Mouse (Mus musculus) frontal cortex, adult (tissue): ENCODE data around the gene Myo10.

Experiments used
- ATAC-seq: cut with Nextera tagmentation; 2 replicates; pipeline ENCODE4 v1.9.2; 2017; ENCODE audit warnings: mild to moderate bottlenecking, moderate library complexity, mixed read lengths; ENCODE audit not compliant: low TSS enrichment

Gene Myo10

GRCm38 (mm10) chr15:25797888-25798287, 175.6 kb downstream of the Myo10 start:
- no peak for ATAC-seq

GRCm38 (mm10) chr15:25801726-25802125, 179.4 kb downstream of the Myo10 start:
- ATAC-seq = no peak

DNA sequence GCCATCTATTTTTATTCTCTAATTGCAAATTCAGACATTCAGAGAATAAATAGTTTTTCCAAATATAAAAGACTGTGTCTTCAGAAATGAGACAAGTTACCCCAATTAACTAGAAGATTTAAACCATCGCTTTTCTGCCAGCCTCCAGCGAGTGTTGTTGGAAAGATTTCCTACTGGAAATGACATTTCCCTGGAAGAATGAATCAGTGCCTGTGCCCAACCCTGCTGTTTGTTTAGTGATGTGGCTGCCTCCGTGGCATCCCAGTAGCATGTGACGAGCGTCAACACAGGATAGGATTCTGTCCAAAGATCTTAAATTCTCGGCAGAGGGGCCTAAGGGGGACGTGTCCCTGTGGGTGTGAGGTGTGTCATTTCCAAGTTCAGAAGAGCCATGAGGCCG, 179.9 kb downstream of the Myo10 start:
- ATAC-seq = peak; percentile 61

GRCm38 (mm10) chr15:25803111-25803510, 180.8 kb downstream of the Myo10 start:
- no peak for ATAC-seq

GRCm38 (mm10) chr15:25805336-25806110, 183.2 kb downstream of the Myo10 start:
- peak; percentile 76 for ATAC-seq

DNA sequence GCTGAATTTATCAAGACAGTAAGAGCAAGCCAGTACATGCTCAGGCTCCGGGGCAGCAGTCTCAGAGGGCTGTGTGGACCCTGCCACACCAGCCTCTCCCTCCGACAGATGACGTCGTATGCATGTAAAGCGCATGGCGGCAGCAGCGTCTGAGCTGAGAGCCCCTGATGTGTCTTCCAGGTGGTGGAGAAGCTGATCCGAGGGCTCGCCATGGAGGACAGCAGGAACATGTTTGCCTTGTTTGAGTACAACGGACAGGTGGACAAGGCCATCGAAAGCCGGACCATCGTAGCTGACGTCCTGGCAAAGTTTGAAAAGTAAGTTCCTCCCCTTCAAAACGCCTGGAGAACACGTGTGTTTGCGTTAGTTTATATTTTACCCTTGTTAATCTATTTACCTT, 184.0 kb downstream of the Myo10 start:
- ATAC-seq = no peak

GRCm38 (mm10) chr15:25806878-25807277, 184.6 kb downstream of the Myo10 start:
- ATAC-seq = no peak

GRCm38 (mm10) chr15:25808677-25809460, 186.5 kb downstream of the Myo10 start:
- ATAC-seq = no peak

- no peak for ATAC-seq
Observed at GRCm38 (mm10) chr15:25809669-25810068, 187.3 kb downstream of the Myo10 start.

GRCm38 (mm10) chr15:25811834-25812250, 189.5 kb downstream of the Myo10 start:
- peak; percentile 62 for ATAC-seq

GRCm38 (mm10) chr15:25812479-25812878, 190.2 kb downstream of the Myo10 start:
- no peak for ATAC-seq

DNA sequence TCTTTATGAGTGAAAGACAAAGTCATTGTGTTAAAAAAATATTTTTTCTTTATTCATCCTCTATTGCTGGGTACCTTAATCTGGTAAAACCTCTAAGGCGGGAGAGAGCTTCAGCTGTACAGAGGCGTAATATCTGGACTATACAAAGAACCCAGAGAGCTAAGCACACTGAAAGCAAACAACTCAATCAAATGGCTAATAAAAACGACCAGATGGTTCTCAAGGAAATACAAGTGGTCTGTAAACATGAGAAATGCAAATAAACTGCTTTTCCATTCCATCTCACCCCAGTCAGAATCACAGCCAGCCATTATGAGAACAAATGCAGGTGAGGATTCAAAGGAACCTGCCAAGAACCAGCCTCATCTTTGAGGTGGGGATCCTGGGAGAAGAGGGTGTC, 192.2 kb downstream of the Myo10 start:
- ATAC-seq = no peak

- no peak for ATAC-seq
Observed at GRCm38 (mm10) chr15:25817191-25817590, 194.9 kb downstream of the Myo10 start.

DNA sequence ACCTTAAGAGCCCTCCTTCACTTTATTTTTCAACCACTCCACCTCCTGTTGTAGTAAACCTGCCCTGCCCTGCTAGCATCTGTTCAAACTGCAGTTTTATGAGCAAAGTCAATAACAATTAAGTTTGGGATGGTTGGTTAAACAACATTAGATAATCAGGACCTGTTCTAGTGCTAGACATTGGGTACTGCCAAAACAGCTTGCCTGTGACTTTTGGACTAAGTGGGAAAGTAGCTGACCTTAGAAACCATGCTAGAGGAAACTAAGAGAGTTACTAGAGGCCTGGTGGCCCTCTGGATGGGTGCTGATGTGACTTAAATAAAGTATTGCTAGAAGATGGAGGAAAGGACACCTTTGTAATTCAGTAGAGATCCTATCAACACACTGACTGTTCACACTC, 199.7 kb downstream of the Myo10 start:
- no peak for ATAC-seq

DNA sequence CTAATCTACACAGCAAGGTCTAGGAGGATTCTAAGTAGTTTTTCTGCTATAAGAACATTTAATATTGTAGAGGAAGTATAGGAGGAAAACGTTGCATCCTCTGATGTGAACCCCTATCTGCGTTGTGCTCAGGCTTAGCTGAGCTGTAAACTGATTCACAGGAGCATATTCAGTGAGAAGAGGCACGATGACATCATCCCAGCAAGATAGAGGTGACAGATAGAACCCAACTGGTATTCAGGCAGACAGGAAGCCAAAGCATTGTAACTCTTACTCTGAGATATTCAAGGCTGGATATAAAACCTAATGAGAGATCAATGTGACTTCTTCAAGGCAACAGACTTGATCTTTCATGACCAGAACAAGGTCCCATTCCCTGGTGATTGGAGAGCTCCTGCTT, 200.3 kb downstream of the Myo10 start:
- no peak for ATAC-seq

GRCm38 (mm10) chr15:25826531-25826961, 204.2 kb downstream of the Myo10 start:
- ATAC-seq = peak; percentile 81

- no peak for ATAC-seq
Observed at GRCm38 (mm10) chr15:25828464-25828863, 206.1 kb downstream of the Myo10 start.

- 0 out of 2 replicates have a peak, but pooled peaks have one; percentile 5 for ATAC-seq
Observed at GRCm38 (mm10) chr15:25830426-25830825, 208.1 kb downstream of the Myo10 start.

- no peak for ATAC-seq
Observed at GRCm38 (mm10) chr15:25834282-25834681, 212.0 kb downstream of the Myo10 start.

GRCm38 (mm10) chr15:25834920-25835674, 212.8 kb downstream of the Myo10 start:
- ATAC-seq = no peak

- ATAC-seq = peak; percentile 20
Observed at GRCm38 (mm10) chr15:25842462-25843085, 220.2 kb downstream of the Myo10 start.
